Mouse (Mus musculus): ENCODE data around the gene Nedd9.

GRCm38 (mm10) chr13:41286285-41286684 is 200.9 kb downstream of the Nedd9 start:
- no peak for TF ChIP-seq CTCF (IDR thresholded peaks at IDR 0.05; ENCODE audit: low read depth, low read length)
- no peak for TF ChIP-seq POLR2A (IDR thresholded peaks at IDR 0.05; ENCODE audit: insufficient read depth, low read length)
- no peak for TF ChIP-seq EP300 (IDR thresholded peaks at IDR 0.05; ENCODE audit: insufficient read depth, low read depth, low read length)

Measured in ES-Bruce4 (cell line).